Mouse (Mus musculus) liver, adult 2 months (tissue): ENCODE measurements around the gene Gabbr1. TPM values are rescaled to one million over a fixed set of nuclear protein-coding genes. Genes with fewer than 3 reads are reported as not detected.

Experiments used
- DNase-seq: peaks from one replicate; pipeline ENCODE4 v3.0.0-alpha.2; 2011; ENCODE audit warnings: low read depth, low spot score; ENCODE audit errors: extremely low read depth
- H3K27ac ChIP-seq: fragments of 200-500 bp; replicated peaks from 2 replicates; pipeline ENCODE4 v1.5.1; 2012; ENCODE audit warnings: low read depth, mild to moderate bottlenecking, control low read depth, inconsistent platforms, low read length; ENCODE audit not compliant: insufficient read depth
- H3K27me3 ChIP-seq: fragments of 200-500 bp; 2 replicates; pipeline ENCODE4 v1.6.1; 2012; ENCODE audit warnings: mild to moderate bottlenecking, moderate library complexity, low read length, inconsistent platforms; ENCODE audit not compliant: control insufficient read depth, insufficient read depth
- H3K36me3 ChIP-seq: fragments of 200-500 bp; 2 replicates; pipeline ENCODE4 v1.6.1; 2012; ENCODE audit warnings: low read length, inconsistent platforms; ENCODE audit not compliant: control insufficient read depth, insufficient read depth
- H3K4me1 ChIP-seq: fragments of 200-500 bp; 2 replicates; pipeline ENCODE4 v1.6.1; 2011; ENCODE audit warnings: low read length; ENCODE audit not compliant: control insufficient read depth, insufficient read depth
- H3K4me3 ChIP-seq: fragments of 200-500 bp; 2 replicates; pipeline ENCODE4 v1.5.1; 2011; ENCODE audit warnings: low read depth, mild to moderate bottlenecking, control low read depth, low read length, moderate library complexity; ENCODE audit not compliant: insufficient read depth
- H3K79me2 ChIP-seq: fragments of 200-500 bp; 2 replicates; pipeline ENCODE4 v1.6.1; 2012; ENCODE audit warnings: inconsistent platforms, mild to moderate bottlenecking, low read length, moderate library complexity; ENCODE audit not compliant: control insufficient read depth, insufficient read depth
- H3K9ac ChIP-seq: fragments of 200-500 bp; 2 replicates; pipeline ENCODE4 v1.6.1; 2012; ENCODE audit warnings: low read depth, mild to moderate bottlenecking, control low read depth, inconsistent platforms, low read length
- CTCF ChIP-seq: fragments of 200-500 bp; IDR thresholded peaks from 2 replicates; pipeline ENCODE4 v1.5.1; 2011; ENCODE audit warnings: low read depth, low read length, control low read depth
- POLR2A ChIP-seq: fragments of 200-500 bp; IDR thresholded peaks from 2 replicates; pipeline ENCODE4 v1.6.1; 2011; ENCODE audit warnings: low read length, control low read depth; ENCODE audit not compliant: insufficient read depth; ENCODE audit errors: extremely low read depth
- WGBS: fragments of 180-500 bp; shearing (Covaris S2); methylation state at CpG from one replicate; pipeline ENCODE4 v1.1.7; 2018; 5-methylcytosine and 5-hydroxymethylcytosine counted together
- polyA plus RNA-seq: library from polyadenylated mRNA; depleted of rRNA; stranded (reverse); fragments of >200 nt; gene quantifications from 2 replicates; pipeline ENCODE4 v1.2.3, GENCODE M21; 2012
- total RNA-seq: library from RNA; depleted of rRNA; stranded (reverse); fragments of >200 nt; gene quantifications from 2 replicates; pipeline ENCODE4 v1.2.3, GENCODE M21; 2014

Gene Gabbr1
- total and polyA plus RNA-seq, 2 experiments = 1.2 to 3.2 TPM

DNA sequence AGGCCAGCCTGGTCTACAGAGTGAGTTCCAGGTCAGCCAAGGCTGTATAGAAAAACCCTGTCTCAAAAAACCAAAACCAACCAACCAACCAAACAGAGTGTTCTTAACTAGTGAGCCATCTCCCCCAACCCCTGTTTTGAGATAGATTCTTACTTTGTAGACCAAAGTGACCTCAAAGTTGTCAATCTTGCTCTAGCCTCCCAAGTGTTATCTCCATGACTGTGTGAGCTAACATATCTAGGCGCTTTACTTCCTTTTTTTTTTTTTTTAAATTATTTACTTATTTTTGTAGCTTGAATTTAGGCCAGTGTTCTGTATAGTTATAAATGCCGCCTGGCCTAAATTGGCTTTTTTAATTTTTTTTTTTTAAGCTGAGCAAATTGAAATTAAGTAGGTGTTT is 20.2 kb downstream of the Gabbr1 start:
- Histone ChIP-seq H3K27ac (no peak overlapping the region), H3K79me2 (no peaks in the 10 kb centered on the region), H3K9ac (no peak overlapping the region), H3K36me3 (peaks cover 3% of the 10 kb centered on the region; the same call in 1 of the 2 replicates), H3K4me3 (no peak overlapping the region), H3K27me3 (no peaks in the 10 kb centered on the region), H3K4me1 (no peaks in the 10 kb centered on the region)
- WGBS = 94% methylated on average over 2 of the region's 2 CpGs
- no peak for DNase-seq
- TF ChIP-seq CTCF (no peak), POLR2A (no peak)

DNA sequence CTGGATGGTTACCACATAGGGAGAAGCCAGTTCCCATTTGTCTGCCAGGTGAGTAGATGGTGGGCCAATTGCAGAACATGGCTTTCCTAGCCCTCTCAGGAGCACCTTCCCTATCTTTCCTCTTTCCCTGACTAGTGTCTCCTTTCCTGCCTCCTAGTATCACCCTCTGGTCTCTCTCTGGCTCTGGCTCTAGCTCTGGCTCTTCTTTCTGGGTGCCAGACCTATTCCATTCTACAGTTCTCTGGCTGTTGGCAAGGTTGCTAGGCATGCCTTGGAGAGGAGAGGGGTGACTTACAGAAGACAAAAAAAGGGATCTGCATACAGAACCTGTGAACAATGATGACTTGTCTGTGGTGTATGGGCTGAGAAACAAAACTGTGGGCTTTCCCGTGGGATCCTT is 22.1 kb downstream of the Gabbr1 start:
- no peaks in the 10 kb centered on the region for H3K4me1 ChIP-seq
- H3K27me3 ChIP-seq = no peaks in the 10 kb centered on the region
- H3K36me3 ChIP-seq = peaks cover 3% of the 10 kb centered on the region; the same call in 1 of the 2 replicates
- no peak overlapping the region for H3K4me3 ChIP-seq
- TF ChIP-seq POLR2A (no peak), CTCF (no peak)
- no peak overlapping the region for H3K27ac ChIP-seq
- WGBS = 94% methylated on average over 1 of the region's 1 CpGs
- H3K79me2 ChIP-seq = no peaks in the 10 kb centered on the region
- no peak overlapping the region for H3K9ac ChIP-seq
- DNase-seq = no peak

DNA sequence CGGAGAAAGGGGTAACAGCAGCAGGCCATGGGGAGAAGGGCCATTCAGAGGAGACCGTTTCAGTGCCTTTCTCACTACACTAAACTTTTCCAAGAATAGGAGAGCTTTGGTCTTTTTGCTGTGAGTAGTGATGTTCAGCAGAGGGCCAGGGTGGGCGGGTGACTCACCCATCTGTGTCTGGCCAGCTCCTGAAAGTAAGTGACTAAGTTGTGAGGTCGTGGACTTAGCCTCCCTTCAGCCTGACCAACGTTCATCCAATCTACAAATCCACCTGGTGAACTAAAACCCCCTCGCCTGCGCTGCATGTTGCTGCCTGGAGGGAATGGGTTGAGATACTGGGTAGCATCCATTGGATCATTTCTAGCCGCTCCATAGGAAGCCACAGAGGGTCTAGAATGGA is 24.4 kb downstream of the Gabbr1 start:
- 88% methylated on average over 8 of the region's 8 CpGs for WGBS
- Histone ChIP-seq H3K79me2 (no peaks in the 10 kb centered on the region), H3K4me1 (no peaks in the 10 kb centered on the region), H3K4me3 (no peak overlapping the region), H3K27me3 (no peaks in the 10 kb centered on the region), H3K36me3 (peaks cover 2% of the 10 kb centered on the region; the same call in 1 of the 2 replicates), H3K27ac (no peak overlapping the region), H3K9ac (no peak overlapping the region)
- TF ChIP-seq CTCF (no peak), POLR2A (no peak)
- DNase-seq = no peak

DNA sequence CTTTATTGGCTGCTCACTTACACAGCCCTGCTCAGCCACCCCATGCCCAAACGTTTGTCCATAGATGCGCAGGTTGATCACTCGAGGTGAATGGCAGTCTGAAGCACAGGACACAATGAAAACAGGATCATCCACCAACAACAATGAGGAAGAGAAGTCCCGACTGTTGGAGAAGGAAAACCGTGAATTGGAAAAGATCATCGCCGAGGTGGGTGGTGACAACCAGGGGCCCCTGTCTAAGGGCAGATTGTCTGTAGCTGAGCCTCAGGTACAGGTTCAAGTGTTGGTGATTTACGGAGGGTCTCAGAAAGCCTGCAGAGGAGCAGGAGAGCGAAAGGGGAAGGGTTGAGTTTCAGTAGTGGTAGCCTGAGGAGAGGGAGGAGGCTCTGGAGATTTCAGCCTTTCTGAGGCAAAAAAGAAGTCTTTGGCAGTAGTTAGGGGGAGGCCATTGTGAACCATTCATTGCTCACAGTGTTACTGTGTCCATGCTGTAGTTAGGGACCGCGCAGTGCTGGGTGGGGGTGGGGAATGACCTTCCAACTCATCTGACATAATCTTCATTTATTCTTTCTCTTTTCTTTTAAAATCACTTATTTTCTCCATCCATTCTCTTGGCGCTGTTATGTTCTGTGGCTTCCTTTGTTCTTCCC is 26.4 kb downstream of the Gabbr1 start:
- 83% methylated on average over 12 of the region's 12 CpGs for WGBS

DNA sequence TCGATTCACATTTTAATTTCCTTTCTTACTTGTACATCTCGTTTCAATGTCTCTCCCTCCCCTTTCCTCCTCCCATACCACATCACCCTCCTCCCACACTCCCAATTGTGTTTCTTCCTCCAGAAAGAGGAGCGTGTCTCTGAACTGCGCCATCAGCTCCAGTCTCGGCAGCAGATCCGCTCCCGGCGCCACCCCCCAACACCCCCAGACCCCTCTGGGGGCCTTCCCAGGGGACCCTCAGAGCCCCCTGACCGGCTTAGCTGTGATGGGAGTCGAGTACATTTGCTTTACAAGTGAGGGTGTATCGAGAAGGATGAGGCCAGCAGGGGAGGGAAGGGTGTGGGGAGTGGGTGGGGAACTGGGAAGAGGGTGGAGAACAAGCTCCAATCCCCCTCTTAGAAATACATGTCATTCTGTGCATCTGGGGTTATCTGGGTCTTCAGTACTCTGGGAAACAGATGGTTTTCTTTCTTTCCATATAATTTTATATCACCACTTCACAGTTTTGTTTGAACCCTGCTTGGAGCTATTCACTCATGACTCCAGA is 27.0 kb downstream of the Gabbr1 start:
- TF ChIP-seq CTCF (no peak), POLR2A (no peak)
- no peak overlapping the region for H3K9ac ChIP-seq
- H3K36me3 ChIP-seq = no peaks in the 10 kb centered on the region
- WGBS = 74% methylated on average over 11 of the region's 11 CpGs
- H3K27ac ChIP-seq = no peak overlapping the region
- no peak overlapping the region for H3K4me3 ChIP-seq
- no peaks in the 10 kb centered on the region for H3K79me2 ChIP-seq
- no peaks in the 10 kb centered on the region for H3K4me1 ChIP-seq
- no peak for DNase-seq
- H3K27me3 ChIP-seq = no peaks in the 10 kb centered on the region

More for the DNA sequence above, 26.4 kb downstream of the Gabbr1 start:
- Histone ChIP-seq H3K79me2 (no peaks in the 10 kb centered on the region), H3K4me1 (no peaks in the 10 kb centered on the region), H3K9ac (no peak overlapping the region), H3K36me3 (no peaks in the 10 kb centered on the region), H3K27ac (no peak overlapping the region), H3K27me3 (no peaks in the 10 kb centered on the region), H3K4me3 (no peak overlapping the region)
- TF ChIP-seq POLR2A (no peak), CTCF (no peak)
- no peak for DNase-seq

DNA sequence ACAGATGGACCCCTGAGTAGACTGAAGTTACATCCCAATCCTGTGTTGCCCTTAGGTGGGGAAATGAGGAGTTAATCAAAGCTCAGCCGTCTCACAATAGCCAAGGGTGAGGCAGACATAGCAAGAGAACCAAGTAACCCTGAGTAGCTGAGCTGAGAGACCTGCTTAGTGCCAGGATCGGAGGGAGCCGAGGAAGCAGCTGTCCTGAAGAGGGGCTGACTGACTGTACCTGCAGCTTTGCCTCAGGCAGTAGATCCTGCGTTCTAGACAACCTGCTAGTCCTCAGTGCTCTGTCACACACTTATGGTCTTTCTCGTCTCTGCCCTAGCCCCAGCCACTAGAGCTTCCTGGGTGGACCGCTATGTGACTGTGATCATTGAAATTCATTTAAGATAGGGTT is 29.4 kb downstream of the Gabbr1 start:
- H3K79me2 ChIP-seq = no peaks in the 10 kb centered on the region
- H3K27me3 ChIP-seq = no peaks in the 10 kb centered on the region
- H3K36me3 ChIP-seq = no peaks in the 10 kb centered on the region
- H3K4me1 ChIP-seq = no peaks in the 10 kb centered on the region
- TF ChIP-seq POLR2A = no peak
- no peak for TF ChIP-seq CTCF
- no peak for DNase-seq
- WGBS = 89% methylated on average over 6 of the region's 6 CpGs
- no peak overlapping the region for H3K9ac ChIP-seq
- no peak overlapping the region for H3K27ac ChIP-seq
- H3K4me3 ChIP-seq = no peak overlapping the region
